ENCODE assay signal across 15 mouse cellular contexts in genomic region chr15:5877749-5878148, GRCm38 (mm10).
"Had no signal": no experiment of that assay in that cellular context is flagged by ENCODE, and none has a peak within 500 bp of the region (broad histone marks: within the 10 kb centered on the region; RNA-seq: fewer than 3 reads in every experiment).

No protein-coding gene starts in this region.

- DNase-seq: gastrocnemius, adult 2 months; gastrocnemius, postnatal 10 days; gastrocnemius, postnatal 25 days; heart, adult 2 months; heart, postnatal 14 days; heart, postnatal 36 days; kidney, adult 11 months; kidney, adult 2 months; kidney, adult 9 months; kidney, postnatal 14 days; kidney, postnatal 36 days; layer of hippocampus, adult 9-11 months; layer of hippocampus, postnatal 36 days; left cerebral cortex, postnatal 4 days; liver, embryonic 13.5 days had no signal
